Mouse (Mus musculus) spleen, adult 2 months (tissue): ENCODE data around the gene Smarcal1.

Experiments
- CTCF ChIP-seq: fragments of 200-500 bp; IDR thresholded peaks from 2 replicates; pipeline ENCODE4 v1.5.1; 2011; ENCODE audit warnings: mild to moderate bottlenecking, inconsistent platforms; ENCODE audit not compliant: insufficient read depth, insufficient read length, insufficient replicate concordance; ENCODE audit errors: extremely low read depth
- POLR2A ChIP-seq: fragments of 200-500 bp; IDR thresholded peaks from 2 replicates; pipeline ENCODE4 v1.6.1; 2011; ENCODE audit warnings: low read depth, low read length, inconsistent platforms

DNA sequence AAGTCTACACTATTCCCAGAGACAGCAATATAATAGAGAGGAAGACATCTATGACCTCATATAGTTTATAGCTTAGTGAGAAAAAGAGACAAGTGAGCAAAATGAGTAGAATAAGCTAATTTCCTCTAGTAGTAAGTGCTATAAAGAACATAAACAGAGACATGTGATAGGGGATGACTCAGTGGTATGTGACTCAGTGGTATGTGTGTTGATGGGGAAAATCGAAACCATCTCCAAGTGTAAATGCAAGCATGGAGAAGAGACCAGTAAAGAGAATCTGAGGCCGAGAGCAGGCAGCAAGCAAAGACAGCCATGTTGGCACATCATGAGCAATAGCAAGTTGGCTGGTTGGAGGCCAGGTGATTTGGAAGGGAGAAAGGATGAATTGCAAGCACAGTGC, 32.7 kb upstream of the Smarcal1 start:
- TF ChIP-seq POLR2A = no peak
- TF ChIP-seq CTCF = no peak
